Mouse (Mus musculus) embryo, embryonic 11.5 days (tissue): ENCODE data around the gene Tifa.

Source experiments
- DNase-seq: peaks from one replicate; pipeline ENCODE4 v3.0.0-alpha.2; 2012; ENCODE audit warnings: low read depth, low spot score

The Tifa gene

DNA sequence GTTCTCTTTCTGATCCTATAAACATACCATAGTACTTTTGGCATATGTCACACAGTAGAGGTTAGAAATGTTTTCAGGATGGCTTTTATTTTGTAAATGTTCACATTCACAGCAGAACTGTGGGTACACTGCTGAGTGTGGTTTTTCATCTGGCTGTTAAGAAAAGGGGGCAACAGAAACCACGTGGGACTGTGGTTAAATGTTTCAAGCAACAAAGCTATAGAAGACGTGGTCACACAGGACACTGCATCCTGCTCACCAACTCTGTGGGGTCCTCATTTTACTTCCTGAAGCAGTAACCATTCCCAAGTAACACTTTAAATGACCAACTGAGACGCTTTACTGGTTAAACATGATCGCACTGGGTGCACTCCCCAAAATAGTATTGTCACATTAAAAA, 72.9 kb downstream of the Tifa start:
- no peak for DNase-seq

DNA sequence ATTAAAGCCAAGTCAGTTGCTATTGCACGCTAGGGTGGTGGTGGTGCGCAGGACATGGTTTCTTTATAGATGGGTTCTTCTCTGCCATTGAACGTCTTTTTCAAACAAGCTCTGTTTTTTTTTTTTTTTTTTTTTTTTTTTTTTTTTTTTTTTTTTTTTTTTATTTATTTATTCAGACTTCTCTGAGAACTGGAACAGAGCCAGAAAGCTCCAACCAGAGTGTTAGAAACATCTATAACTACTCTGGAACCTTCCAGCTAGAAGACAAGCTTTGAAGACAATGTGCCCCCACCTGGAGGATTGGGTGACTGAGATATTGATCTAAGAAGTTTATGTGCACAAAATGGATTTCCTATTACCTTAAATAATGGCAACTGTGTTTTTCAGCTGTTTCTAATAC, 74.0 kb downstream of the Tifa start:
- no peak for DNase-seq

DNA sequence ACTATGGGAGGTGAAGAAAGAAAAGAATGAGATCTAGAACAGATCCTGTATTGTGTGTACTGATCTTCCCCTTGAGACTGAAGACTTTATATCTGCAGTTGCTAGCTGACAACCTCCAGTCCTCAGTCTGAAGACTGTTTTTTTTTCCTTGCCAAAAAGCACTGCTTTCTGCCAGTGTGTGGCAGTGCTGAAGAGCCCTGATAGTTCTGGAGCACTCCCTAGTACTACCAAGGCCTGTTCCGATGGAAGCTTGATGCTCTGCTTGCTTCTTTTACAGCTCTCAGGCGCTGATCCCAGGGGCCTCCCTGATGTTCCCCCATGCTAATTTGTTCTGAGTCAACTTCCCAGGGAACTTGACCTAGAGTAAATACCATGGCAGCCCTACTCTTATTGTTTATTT, 74.6 kb downstream of the Tifa start:
- DNase-seq, result no peak

DNA sequence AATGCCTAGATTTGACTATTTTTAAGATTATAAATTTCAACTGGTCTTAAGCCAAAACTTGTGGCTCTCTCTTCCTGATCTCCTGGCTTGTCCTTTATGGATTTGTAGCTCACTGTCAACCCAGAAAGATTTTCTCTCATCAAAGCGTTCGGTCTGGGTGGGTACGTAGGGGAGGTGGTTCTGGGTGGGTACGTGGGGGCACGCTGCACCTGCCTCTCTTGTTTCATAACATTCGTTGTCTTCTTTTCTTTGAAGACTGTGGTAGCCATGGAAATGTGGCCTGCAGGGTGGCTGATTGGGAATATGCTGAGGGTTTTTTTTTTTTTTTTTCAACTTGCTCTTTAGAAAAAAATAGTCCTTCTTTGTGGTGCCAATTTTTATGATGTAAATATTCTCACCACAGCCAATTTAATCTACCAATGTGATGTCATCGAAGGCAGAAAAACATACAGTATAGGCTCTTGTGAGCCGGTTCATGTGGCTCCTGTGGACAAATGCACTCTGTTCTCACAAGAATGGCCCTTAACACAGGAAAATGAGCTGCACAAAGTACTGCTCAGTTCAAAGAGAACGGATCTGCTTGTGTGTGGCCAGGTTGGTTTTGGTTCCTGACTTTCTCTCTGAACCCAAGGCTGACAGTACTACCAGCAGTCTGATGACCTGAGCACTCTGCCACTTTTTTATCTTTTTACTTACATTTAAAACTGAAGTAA, 78.6 kb downstream of the Tifa start:
- DNase-seq, result no peak

DNA sequence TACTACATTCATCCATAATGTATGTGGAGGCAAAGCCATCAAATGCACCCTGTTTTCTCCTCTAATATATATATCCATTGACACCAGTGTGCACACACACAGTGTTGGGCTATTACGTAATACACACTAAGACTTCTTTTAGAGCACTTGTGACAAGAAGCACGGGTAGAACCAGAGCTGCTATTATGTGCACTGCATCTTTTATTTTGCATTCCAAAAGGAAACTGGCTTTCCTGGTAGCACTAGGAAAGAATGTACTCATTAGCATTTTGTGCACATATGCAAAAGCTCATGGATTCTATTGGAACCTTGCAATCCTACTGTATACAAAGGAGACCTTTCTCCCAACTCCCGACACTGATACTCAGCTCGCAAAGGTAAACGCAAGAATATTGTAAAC, 79.3 kb downstream of the Tifa start:
- DNase-seq, result no peak

DNA sequence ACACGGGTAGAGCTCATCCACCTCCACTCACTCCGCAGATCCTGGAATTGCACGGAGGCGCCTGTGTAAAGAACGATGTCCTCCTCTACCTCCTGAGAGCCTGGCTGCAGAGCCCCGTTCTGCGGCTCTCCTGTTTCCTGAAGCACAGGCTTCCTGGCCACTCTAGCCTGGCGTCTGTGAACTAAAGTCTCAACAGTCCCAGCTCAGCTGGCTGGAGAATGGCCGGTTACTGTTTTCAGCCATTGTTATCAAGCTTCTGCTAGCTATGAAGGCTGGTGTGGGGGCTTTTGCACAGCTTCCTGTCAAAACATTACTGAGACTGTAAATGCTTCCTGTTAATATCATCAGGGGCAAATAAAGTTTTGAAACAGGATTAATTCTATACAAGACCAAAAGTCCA, 82.0 kb downstream of the Tifa start:
- DNase-seq, result no peak

DNA sequence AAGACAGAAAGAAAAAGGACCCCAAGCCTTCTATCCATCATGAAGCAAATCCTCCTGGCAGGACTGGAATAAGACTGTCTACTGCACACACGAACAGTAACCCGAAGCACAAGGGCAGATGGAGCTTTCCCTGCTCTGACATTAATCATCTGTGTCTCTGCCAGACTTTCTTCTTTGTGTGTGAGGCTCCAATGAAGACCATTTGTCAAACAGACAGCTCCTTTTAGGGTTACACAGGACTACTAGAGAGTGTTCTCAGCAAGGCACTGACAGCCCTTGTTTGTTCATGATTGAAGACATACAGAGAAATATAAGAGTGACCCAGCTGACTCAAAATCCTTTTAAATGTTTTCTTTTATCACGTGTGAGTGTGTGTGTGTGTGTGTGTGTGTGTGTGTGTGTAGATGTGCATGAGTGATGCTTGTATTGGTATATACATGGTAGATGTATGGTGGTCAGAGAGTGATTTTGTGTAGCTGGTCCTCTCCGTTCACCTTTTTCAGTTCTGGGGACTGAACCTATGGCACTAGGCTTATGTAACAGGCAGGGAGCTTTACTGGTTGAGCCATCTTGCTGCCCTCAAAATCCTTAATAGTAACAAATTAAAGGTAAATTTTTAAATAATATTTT, 84.8 kb downstream of the Tifa start:
- DNase-seq, result peak; percentile 59

DNA sequence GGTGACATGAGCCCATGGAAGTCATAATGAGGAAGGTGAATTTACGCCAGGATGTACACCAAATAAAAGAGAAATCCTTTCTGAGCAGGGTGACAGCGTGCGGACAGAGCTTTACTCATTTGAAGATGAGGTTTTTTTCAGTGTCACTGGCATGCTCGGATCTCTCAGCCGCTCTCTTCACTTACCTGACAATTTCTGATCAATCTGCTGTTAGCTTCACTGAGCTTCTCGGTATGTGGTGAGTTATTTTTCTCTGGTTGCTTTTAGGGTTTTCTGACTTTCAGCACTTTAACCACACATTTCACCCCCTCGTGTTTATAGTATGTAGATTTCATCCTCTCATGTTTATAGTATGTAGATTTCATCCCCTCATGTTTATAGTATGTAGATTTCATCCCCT, 85.5 kb downstream of the Tifa start:
- no peak for DNase-seq

DNA sequence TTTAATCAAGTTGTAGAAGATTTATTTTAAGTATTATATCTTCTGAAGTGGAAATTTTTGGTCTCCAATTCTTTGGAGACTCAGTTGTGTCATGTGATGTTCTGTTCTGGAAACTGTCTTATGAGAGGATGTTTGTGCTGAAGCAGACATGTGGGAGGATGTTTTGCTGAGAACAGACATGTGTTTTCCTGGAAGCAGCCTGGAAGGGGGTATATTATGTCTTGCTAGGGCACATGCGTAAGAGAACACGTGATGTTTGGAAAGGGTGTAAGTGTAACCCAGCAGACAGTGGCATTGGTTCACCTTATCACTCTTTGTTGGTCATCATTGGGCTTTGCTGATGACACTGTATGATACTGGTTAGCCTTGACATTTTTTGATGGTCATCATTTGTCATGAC, 85.9 kb downstream of the Tifa start:
- DNase-seq, result no peak

DNA sequence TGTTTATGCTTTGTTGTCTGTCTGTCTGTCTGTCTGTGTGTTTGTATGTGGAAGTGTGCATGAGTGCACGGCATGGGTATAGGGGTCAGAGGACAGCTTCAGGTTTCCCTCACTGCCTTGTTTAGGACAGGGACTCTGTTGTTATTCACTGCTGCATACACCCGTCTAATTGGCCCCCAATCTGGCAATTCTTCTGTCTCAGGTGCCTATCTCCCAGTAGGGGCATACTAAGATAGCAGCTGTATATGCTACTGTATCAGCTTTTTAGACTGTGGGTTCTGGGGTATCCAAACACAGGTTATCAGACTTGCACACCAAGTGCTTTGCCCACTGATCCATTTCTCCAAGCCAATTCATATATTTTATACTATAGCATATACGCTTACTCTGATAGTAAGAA, 90.4 kb downstream of the Tifa start:
- DNase-seq, result no peak

DNA sequence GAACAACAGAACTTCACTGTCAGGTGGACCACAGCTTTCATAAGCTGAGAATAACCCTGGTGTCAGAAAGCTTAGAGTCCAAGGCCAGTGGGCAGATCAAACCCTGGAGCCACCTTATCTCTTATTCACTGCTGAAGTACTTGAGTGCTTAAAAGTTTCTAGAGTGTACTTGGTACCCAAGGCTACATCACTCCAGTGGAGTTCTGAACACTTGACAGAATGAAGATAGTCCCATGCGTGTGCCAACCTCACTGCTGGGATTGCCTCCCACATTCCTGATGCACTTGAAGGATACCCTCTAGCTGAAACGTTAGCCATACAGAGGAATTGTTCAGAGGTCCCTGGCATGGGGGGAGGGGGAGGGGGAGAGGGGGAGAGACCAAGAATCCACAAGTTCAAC, 92.1 kb downstream of the Tifa start:
- no peak for DNase-seq
